Mouse (Mus musculus): ENCODE data around the gene Creld1.
A peak's percentile ranks its signal among the peaks of the same experiment; 100 is the strongest.

Gene Creld1

GRCm38 (mm10) chr6:113508272-113508946, 25.3 kb downstream of the Creld1 start:
- no peak for DNase-seq (ENCODE audit: low spot score in 2 of 2)

GRCm38 (mm10) chr6:113508947-113509280, 25.8 kb downstream of the Creld1 start:
- DNase-seq (ENCODE audit: low spot score in 2 of 2): no peak

DNA sequence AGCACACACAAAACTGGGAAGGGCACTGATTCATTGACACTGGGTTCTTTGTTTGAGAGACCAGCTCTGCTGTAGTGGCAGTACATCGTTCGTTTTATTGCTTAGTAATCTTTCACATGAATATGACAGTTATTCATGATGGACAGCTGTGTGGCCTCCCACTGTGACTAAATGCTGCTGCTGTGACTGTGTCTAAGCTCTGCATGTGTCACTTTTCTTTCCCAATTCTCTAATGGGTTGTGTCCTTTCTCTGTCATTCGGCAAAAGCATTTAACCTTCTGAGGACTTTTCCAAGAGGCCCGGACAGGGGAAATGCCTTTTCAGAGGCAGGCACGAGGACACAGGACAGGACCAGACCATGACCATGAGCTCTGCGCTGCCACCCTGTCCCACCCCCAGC, 30.8 kb downstream of the Creld1 start:
- no peak for DNase-seq (ENCODE audit: low spot score in 2 of 2)

DNA sequence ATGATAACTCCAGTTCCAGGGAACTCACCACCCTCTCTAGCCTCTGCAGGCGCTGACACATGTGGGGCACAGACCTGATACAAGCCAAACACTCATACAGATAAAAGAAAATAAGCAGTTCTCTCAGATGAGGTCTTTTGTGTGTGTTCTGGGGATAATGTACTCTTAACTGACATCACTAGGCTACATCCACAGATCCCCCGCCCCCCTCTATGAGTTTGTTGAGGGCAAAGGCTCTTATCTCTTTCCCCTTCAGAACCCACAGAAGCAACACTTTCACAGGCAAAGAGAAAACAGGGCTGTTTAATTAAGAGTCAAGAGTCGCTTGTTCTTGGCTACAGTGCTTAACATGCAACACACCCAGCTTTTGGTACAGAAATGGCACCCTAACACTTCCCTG, 31.5 kb downstream of the Creld1 start:
- no peak for DNase-seq (ENCODE audit: low spot score in 2 of 2)

- DNase-seq (ENCODE audit: low spot score in 2 of 2): no peak
Measured at GRCm38 (mm10) chr6:113517434-113518080, 34.5 kb downstream of the Creld1 start.

DNA sequence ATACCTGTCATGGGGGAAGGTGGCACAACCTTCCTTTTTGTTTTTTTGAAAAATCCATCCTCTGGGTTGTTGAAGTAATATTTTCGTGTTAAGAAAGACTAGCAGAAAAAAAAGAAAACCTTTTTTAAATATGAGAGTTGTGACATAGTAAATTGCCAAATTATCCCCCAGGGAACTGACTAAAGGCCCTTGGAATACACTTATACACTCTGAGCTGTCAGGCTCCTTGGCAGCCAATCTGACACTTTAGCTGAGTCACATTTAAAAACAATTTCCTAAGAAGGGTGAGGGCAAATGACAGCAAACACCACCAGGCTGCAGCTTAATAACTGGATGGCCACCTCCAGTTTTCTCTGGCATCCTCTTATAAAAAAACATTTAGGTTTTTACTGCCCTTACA, 39.2 kb downstream of the Creld1 start:
- no peak for DNase-seq (ENCODE audit: low spot score in 2 of 2)

- no peak for DNase-seq (ENCODE audit: low spot score in 2 of 2)
Measured at GRCm38 (mm10) chr6:113523420-113523819, 40.3 kb downstream of the Creld1 start.

DNA sequence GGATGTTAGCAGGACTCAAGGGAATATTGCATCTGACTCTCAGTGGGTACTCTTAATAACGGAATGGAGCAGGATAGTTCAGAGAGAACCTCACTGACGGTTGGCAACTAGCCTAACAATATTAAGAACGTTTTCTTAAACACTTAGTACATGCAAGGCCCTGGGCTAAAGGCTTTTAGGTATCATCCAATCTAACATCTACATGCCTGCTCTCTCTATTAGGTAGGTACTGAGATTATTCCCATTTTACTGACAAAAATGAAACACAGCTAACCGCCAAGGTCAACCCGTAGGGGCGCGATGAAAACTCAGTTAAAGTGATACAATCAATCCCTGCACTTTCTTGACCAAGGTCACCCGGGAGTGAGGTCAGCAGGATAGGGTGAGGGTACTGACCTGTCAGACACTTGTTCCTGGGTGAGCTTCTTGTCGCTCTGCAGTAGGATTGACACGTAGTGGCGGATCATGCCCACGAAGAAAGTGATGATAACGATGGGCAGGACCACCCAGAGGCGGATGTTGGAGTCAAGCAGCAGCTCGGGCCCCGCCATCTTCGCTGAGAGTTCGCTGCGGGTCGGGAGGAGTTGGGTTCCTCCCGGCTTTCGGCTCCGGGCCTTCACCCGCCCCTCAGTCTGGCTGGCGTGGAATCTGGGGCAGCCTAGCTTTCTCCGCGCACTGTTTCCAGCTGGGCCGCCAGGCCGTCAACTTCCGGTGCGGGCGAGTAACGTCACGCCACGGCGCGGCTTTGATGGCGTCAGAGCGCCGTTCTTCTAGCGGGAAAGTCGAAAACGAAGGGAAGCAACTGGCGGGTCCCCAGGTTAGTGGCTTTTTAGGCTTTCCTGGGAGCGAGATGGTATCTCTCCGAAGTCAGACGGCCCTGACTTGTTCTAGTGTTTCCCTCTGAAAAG, 48.1 kb downstream of the Creld1 start, which contains the start of the genes Emc3 and Fancd2:
Gene Emc3, minus strand, starts transcription at position 721 of the 908 bp plus-strand sequence.
Gene Fancd2, plus strand, starts transcription at position 751 of the 908 bp plus-strand sequence.
- DNase-seq (ENCODE audit: low spot score in 2 of 2): peak; percentile 75 to 87

DNA sequence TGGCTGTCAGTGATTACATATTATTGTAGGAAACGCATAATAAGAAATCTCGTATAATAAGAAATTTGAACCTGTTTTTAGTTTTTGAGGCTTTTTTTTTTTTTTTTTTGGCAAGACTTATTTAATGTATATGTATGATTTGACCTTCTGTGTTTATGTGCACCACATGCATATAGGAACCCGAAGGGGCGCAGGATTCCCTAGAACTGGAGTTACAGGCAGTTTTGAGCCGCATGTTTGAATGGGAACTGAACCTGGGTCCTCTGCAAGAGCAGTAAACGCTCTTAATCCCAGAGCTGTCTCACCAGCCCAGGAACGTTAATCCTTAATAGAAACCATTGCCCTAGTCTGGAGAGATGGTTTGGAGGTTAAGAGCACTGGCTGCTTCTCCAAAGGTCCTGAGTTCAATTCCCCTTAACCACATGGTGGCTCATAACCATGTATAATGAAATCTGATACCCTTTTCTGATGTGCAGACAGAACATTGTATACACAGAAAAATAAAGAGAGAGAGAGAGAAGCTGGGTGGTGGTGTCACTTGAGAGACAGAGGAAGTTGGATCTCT, 48.8 kb downstream of the Creld1 start:
- no peak for DNase-seq (ENCODE audit: low spot score in 2 of 2)

DNA sequence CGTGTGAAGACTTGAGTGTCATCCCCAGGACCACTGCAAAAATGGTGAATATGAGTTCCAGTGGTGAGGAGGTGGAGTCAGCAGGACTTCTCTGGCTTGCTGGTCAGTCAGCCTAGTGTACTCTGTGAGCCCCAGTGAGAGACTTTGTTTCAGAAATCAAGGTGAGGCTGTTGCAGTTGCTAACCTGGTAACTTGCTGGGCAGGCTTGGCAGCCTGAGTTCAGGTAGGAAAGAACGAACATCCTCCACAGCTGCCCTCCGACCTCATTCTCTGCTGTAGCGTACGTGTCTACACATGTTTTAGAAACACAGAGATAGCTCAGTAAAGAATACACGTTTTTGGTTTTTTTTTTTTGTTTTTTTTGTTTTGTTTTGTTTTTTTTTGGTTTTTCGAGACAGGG, 51.8 kb downstream of the Creld1 start:
- no peak for DNase-seq (ENCODE audit: low spot score in 2 of 2)

DNA sequence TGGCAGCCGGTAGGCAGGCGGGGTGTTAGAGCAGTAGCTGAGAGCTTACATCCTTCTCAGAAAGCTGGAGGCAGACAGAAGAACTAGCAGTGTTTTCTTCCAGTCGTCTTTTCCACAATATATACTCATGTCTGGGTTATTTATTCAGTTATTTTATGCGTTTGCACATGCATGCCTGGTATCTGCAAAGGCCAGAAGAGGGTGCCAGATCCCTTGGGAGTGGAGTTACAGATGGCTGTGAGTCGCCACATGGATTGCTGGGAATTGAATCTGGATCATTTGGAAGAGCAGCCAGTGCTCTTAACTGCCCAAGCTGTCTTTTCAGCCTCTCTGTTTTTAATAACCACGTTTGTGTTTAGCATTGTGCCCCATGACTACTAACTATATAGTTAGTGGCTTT, 58.5 kb downstream of the Creld1 start:
- no peak for DNase-seq (ENCODE audit: low spot score in 2 of 2)
